Mouse (Mus musculus): ENCODE results near the gene Sh3pxd2b.

Sh3pxd2b gene

DNA sequence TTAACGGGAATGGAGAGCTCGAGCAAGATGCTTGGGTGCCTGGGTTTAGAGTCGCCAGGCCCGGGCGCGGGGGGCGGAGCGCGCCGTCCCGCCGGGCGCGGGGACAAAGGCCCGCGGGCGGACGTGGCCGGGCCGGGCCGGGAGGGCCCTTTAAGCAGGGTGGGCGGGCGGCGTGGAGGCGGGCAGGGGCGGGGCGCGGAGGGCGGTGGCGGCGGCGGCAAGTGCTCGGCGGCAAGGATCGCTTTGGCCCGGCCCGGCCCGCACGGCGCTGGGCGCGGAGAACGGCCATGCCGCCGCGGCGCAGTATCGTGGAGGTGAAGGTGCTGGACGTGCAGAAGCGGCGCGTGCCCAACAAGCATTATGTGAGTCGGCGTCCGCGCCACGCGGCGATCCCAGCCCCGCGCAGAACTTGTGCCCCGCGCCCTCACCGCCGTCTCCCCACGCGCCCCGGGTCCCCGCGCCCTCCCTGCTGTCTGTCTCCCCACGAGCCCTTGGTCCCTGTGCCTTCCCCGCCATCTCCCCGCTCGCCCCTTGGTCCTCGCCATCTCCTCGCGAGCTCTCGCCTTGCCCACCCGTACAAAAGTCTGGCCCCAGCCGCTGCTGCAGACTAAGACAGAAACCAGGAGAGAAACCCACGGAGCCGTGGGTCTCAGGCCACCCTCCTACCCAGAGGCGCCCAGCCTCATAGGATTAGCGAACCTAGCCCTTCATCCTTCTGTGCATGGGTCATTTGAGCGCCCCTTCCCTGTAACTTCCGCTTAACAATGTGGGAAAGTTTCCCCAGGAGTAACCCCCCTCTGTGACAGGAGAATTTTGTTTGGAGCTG, at the start of gene Sh3pxd2b:
Gene Sh3pxd2b, plus strand, starts transcription at position 214 of the 826 bp plus-strand sequence.
- no peak for DNase-seq (ENCODE audit: low read depth in 2 of 2, low spot score in 2 of 2)

DNA sequence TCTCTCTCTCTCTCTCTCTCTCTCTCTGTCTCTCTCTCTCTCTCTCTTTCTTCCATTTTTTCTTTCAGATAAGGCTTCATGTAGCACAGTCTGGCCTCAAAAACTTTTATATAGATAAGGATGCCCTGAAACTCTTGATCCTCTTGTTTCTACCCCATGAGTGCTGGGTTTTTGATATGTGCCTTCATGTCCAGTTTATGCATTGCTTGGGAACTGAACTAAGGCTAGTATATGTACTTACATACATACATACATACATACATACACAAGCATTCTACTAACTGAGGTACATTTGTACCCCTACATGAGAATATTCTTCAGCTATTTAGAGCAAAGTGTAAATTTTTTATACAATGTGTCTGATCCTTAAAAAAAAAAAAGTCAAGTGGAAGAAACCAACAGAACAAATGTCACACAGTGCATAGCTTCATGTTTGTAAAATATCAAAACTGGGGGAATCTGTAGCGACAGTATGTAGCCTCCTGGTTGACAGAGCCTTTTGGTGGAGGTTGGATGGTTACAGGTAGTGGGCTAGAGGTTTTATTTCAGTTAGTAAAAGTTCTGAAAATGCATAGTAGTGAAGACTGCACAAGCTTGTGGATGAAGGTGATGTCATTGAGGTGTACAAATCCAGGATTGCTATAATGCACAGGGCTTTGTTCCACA, 49.6 kb upstream of the Sh3pxd2b start:
- no peak for DNase-seq (ENCODE audit: low read depth in 2 of 2, low spot score in 2 of 2)

DNA sequence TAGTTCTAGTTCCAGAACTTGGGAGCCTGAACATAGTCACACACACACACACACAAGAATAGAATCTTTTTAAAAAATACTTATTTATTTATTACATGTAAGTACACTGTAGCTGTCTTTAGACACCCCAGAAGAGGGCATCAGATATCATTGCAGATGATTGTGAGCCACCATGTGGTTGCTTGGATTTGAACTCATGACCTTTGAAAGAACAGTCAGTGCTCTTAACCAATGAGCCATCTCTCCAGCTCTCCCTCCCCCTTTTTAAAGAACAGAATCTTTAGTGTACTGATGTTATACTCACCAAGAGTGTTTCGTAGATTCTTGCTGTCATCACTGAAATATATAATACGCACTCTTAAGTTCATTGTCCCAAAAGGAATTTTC, 49.1 kb upstream of the Sh3pxd2b start:
- no peak for DNase-seq (ENCODE audit: low read depth in 2 of 2, low spot score in 2 of 2)

DNA sequence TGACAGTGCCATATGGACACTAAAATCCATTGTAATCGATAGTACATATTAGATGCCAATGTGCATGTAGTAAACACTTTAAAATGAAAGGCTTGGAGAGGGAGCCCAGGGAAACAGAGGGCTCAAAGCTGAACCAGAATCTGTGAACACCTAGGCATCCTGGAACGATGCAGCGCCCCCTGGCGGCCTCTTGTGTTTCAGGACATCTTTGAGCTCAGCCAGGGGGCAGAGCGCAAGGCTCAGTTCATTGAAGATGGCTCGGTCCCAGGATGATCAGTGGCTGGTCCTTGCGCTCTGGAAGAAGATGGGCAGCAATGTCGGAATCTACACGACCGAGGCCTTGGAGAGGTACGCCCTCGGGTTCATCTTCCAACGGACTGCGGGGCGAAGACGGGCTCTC, 47.8 kb upstream of the Sh3pxd2b start, which contains the start of gene Hbq1a:
Gene Hbq1a, plus strand, starts transcription at position 205 of the 400 bp plus-strand sequence.
- peak; percentile 22 to 35 for DNase-seq (ENCODE audit: low read depth in 2 of 2, low spot score in 2 of 2)

DNA sequence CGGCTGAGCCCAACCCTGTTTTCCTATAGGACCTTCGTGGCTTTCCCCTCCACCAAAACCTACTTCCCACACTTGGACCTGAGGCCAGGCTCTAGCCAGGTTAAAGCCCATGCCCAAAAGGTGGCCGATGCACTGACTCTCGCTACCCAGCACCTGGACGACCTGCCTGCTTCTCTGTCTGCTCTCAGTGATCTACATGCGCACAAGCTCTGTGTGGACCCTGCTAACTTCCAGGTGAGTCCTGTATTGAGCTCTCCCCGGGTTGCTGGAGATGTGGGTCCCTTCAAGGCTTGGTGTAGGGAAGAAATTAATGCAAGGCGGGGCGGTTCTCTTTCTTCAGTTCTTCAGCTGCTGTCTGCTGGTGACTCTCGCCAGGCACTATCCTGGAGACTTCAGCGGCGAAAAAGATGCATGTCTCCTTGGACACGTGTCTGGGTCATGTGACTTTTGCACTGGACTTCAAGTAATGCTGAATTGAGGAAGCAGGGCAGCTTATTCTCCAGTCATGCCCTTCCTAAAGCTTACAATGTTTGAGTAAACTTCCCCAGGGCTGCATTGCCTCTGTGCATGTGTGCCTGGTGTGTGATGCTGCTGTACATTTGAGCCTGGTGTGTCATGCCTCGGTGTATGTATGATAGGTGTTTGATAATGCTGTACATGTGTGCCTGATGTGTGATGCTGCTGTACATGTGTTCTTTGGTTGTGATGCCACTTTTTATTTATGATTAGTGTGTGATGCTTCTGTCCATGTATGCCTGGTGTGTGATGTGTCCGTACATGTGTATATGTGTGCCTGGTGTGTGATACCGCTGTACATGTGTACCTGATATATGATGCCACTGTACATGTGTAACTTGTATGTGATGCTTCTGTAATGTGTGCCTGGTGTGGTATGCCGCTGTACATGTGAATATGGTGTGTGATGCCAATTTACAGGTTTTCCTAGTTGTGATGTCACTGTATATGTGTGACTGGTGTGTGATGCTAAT, 47.0 kb upstream of the Sh3pxd2b start:
- DNase-seq (ENCODE audit: low read depth in 2 of 2, low spot score in 2 of 2), result no peak

DNA sequence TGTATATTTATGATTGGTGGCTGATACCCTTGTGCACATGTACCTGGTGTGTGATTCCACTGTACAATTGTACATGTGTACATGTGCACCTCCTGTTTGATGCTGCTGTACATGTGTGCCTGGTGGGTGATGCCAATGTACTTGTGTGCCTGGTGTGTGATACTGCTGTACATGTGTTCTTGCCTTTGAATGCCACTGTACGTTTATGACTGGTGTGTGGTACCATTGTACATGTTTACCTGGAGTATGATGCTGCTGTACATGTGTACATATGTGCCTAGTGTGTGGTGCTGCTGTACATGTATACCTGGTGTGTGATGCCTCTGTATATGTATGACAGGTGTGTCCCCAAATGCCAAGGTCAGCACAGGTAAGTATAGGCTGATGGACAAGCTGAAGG, 46.1 kb upstream of the Sh3pxd2b start:
- DNase-seq (ENCODE audit: low read depth in 2 of 2, low spot score in 2 of 2), result no peak

DNA sequence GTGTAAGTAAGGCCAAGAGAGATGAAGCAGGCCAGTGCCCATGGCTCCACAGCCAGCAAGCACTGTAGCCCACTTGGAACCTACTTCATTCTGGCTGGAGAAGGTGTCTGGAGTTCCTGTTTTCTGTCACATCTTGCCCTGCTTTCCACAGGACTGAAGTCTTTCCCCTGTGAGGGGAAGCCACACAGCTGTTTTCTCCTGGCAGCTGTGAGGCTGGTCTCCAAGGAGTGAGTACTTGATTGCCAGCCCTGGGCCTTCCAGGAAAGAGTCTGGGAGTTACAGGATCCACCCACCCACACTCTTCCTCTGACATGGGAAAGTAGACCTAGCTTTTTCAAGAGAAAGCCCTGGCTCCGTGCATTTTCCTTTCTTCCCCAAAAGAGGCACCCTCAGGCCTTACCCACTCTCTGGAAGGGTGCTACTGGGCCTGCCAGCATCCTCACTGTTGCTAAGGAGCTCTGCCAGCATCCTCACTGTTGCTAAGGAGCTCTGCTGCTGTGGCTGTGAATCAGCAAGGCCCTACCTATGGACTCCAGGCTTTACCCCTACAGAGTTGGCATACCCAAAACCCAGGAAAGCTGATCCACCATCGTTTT, 44.7 kb upstream of the Sh3pxd2b start:
- no peak for DNase-seq (ENCODE audit: low read depth in 2 of 2, low spot score in 2 of 2)

DNA sequence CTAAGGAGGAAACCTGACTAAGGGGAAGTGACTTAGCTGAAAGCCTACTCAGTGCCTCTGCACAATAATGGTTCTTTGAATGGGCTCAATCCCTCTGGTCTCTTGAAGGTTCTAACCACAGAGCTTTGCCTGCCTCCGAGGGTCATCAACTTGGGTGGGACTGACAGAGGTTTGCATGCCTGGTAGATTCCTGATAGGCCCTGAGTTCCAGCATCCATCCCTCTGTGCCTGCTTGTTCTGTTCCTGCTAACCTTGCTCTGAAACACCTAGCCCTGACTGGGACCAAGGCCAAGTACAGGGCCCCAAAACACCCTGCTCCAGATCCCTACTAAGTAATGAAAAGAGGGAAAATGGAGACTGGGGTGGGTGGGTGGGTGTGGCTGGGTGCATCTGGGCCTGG, 44.2 kb upstream of the Sh3pxd2b start:
- no peak for DNase-seq (ENCODE audit: low read depth in 2 of 2, low spot score in 2 of 2)

DNA sequence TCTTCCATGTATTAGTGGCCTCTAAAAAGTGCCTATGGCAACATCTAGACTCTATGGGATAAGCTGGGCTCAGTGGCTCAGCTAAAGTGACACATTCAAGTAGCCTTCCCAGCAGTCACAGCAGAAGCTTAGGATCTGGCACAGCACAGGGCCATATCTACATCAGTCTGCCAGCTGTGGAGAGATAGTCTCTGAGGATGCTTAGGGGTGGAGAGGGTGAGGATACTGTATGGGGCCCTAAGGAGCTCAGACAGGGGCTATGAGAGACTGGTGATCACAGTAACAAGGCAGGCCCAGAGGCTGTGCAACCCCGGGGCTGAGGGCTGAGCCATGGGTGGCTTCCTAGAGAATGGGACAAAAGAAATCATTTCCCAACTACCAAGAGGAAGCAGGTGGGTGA, 40.6 kb upstream of the Sh3pxd2b start:
- DNase-seq (ENCODE audit: low read depth in 2 of 2, low spot score in 2 of 2), result no peak

DNA sequence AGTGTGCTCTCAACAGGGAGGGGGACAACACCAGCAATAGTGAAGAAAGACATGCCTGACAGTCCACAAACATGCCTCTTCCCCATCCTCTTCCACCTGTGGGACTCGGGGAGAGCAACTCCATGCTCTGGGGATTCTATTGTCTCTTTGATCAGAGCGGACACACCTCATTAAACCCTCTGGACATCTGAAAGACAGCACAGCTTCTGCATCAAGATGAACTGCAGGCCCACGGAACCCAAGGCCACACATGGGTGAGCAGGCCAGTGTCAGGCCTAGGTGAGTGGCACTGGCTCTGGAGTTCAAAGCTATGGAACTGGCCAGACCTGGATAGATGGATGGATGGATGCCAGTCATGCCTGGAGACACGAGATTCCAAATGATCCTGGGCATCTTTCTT, 38.2 kb upstream of the Sh3pxd2b start:
- no peak for DNase-seq (ENCODE audit: low read depth in 2 of 2, low spot score in 2 of 2)

DNA sequence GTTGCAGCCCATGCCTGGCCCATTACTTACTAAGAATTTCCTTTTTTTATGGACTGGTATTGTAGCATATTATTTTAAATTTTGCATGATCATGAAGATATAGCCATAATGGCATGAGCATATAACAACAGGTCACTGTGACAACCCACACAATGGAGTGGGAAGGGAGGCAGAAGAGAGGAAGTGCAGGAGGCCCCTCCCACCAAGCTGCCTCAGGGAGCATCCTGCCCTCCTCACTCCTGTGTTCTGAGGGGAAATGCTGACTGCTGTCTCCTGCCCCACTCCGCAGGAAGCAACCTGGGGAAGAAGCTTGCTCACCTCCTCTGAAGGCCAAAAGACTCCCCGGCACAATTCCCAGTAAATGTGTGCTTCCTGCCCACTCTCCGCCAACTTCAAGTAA, 37.7 kb upstream of the Sh3pxd2b start:
- DNase-seq (ENCODE audit: low read depth in 2 of 2, low spot score in 2 of 2), result no peak

DNA sequence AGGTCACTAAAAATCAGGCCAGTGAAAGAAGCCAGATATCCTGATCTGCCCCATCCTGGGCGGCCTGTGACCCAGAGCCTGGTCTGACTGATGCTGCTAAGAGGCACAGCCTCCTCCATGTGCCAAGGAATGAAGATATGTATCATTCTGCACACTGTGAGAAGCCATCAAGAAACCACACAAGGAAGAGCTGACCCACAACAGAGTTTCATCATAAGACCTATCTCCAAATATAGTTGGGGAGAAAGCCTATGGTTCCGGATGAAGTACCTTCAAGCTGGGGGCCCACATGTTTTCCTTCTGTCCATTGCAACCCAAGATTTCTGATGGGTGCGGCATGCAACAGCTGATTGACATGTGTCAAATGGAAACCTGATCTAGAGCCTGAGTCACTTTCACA, 31.6 kb upstream of the Sh3pxd2b start:
- DNase-seq (ENCODE audit: low read depth in 2 of 2, low spot score in 2 of 2), result no peak

DNA sequence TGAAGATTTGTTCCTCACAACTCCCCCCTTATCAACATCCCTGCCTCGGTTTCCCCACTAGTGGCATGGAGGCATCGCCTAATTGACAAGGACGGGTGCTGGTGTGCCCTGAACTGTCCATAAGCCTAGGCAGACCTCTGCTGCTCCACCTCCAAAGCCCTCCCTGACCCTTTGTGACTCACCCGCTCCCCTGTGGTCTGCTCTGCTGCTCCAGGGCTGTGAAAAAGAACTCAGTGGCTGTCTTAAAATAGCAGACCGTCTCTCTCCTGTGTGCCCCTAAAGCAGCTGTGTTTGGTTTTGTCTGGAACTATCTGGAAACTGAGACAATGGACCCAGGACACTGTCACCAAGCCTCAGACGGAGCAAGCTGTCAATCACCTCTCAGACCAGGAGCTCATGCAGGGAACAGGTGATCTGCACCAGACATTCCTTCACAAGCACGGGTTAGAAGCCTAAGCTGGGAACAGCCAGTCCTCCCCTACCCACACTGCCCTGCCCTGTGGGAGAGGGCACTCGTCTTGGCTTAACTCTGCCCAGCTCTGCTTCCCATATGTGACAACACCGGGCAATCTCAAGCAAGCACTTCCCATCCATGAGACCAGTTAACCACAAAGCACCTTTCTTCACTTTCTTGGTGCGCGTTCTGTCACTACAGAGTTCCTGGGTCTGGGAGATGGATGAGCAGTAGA, 27.0 kb upstream of the Sh3pxd2b start:
- no peak for DNase-seq (ENCODE audit: low read depth in 2 of 2, low spot score in 2 of 2)

DNA sequence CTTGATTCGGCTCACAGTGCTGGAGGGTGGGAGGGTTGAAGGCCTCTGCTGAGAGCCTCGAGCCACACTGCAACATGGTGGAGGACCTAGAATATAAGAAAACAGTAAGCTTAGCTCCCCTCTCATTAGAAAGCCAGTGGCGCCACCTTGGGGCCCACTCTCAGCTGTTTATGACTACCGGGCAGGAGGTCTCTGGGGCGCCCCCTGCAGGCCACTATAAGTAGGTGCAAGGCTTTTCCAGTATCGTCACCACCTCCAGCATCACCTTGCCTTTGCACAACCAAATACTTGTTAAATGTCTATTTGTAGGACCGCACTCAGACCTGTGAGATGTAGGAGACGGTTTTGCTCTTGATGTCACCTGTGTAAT, 26.4 kb upstream of the Sh3pxd2b start:
- peak; percentile 15 to 45 for DNase-seq (ENCODE audit: low read depth in 2 of 2, low spot score in 2 of 2)

DNA sequence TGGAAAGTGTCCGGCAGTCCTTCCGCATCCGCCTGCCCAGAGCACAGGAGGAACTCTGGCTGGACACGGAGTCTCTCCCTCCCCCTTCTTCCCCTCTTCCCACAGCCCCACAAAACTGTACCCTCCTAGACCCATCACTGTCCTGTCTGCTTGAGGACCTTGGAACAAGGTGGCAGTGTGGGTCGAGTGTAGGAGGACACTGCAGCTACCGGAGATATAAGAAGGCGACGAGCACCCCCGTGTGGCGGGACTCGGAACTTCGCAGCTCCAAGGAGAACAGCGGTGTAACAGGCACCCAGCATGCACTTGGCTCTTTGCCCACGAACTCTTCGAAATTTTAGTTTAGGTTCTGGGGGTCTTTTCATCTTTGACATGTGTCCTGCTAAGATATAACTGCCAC, 23.0 kb upstream of the Sh3pxd2b start:
- DNase-seq (ENCODE audit: low read depth in 2 of 2, low spot score in 2 of 2), result peak; percentile 67 to 84

DNA sequence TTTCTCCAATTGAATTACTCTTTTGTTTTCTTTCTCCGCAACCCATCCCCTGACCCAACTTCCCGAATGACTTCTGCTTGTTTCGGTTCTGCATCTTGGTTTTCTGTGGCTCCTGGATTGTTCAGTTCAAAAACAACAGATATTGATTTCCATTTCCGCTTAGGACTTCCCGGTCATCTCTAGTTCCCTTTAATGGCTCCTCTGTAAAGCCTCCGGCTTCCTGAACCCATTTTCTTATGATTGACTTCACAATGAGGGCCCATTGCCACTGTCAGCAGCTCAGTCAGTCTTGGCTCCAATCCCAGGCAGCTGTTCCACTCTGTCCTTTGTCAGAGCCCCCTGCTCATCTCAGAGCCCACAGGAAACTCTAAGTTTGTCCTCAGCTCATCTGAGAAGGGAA, 16.5 kb upstream of the Sh3pxd2b start:
- DNase-seq (ENCODE audit: low read depth in 2 of 2, low spot score in 2 of 2), result no peak

DNA sequence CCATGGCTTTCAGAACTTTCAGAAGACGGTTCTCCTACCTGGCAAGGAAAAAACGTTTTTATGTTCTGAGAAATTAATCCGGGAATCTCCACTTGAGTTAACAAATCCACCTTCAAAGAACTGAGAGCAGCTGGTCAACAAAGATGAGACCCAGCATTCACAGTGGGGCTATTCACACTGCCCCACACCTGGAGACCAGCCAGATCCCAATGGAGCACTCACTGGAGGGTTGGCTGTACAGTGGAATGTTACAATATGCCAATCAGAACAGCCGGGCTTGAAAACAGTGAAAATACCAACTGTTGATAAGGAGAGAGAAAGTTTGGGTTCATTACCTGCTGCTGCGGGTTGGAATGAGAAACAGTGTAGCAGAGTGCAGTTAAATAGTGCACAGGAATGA, 15.8 kb upstream of the Sh3pxd2b start:
- no peak for DNase-seq (ENCODE audit: low read depth in 2 of 2, low spot score in 2 of 2)

DNA sequence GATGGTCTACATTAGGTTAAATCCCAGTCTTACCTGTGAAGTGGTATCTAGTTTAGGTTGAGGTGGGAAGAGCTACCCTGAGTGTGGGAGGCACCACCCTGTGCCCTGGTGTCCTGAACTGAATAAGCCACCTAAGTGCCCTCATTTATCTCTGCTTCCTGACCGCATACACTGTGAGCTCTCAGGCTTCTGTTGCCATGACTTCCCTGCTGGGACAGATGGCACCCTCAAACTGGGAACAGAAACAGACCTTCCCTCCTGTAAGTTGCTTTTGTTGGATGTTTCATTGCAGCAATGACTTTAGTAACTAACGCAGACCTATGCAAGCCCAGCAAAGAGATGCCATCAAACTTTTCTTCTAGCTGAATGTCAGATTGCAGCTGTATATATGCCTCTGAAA, 14.4 kb upstream of the Sh3pxd2b start:
- DNase-seq (ENCODE audit: low read depth in 2 of 2, low spot score in 2 of 2), result no peak

DNA sequence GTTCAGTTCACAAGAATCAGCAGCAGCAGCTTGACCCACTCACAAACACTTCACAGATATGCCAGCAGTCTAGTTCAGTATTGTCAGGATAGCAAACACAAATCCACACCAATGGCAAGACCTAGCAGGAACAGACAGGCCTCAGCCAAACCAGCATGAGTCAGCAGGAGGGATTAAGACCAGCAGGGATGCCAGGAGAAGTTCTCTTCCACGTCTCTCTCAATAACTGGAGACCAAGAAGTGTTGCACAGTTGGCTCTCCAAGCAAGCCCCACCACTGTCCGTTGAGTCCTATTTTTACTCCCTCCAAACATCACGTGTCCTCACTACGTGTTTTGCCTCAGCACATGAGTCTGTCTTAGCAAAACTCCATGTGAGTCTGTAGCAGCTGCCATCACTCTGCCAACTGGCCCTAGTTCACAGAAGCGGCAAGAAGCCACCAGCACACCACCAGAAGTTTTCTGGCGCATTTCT, 11.1 kb upstream of the Sh3pxd2b start:
- DNase-seq (ENCODE audit: low read depth in 2 of 2, low spot score in 2 of 2), result no peak

DNA sequence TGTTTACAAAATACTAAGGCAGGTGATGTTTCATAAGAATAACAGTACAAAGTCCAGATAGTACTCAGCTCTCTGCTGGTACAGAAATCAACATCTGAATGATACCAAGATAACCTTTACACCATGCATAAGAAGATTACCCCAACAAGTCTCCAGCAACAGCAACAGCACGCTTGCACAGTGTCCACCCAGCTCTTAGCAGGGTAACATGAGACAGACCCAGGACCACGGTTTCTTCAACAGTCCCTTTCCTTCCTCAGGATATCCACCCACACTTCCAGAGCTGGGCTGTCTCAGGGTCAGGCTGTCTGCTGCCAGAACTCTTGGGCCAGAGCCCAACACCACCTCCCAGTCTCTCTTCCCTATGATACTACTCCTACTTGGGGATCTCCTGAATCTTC, 8.5 kb upstream of the Sh3pxd2b start:
- no peak for DNase-seq (ENCODE audit: low read depth in 2 of 2, low spot score in 2 of 2)

All from CD8-positive naive resting alpha-beta T cell, adult 2 months (primary cell).